Mouse (Mus musculus) hindbrain, embryonic 14.5 days (tissue): ENCODE results near the gene Krtap1-3. TPM values are rescaled to one million over a fixed set of nuclear protein-coding genes. Genes with fewer than 3 reads are reported as not detected.

Experiments used
- ATAC-seq: fragments of 200-750 bp; cut with Nextera tagmentation; 2 replicates; pipeline ENCODE4 v1.8.0; 2017; ENCODE audit warnings: moderate number of reproducible peaks, mild to moderate bottlenecking, moderate TSS enrichment, moderate library complexity; ENCODE audit not compliant: low FRiP score
- DNase-seq: peaks from one replicate; pipeline ENCODE4 v3.0.0-alpha.2; 2015; ENCODE audit warnings: low spot score
- H3K27ac ChIP-seq: fragments of 300-500 bp; sonication (generic); 2 replicates; pipeline ENCODE4 v1.5.1; 2014; ENCODE audit warnings: mild to moderate bottlenecking, moderate library complexity
- H3K27me3 ChIP-seq: fragments of 300-500 bp; sonication (generic); 2 replicates; pipeline ENCODE4 v1.6.1; 2014; ENCODE audit warnings: mild to moderate bottlenecking, low read length, mixed read lengths; ENCODE audit not compliant: control insufficient read depth, insufficient read depth
- H3K36me3 ChIP-seq: fragments of 300-500 bp; sonication (generic); replicated peaks from 2 replicates; pipeline ENCODE4 v1.6.1; 2014; ENCODE audit not compliant: control insufficient read depth, insufficient read depth
- H3K4me1 ChIP-seq: fragments of 300-500 bp; sonication (generic); replicated peaks from 2 replicates; pipeline ENCODE4 v1.6.1; 2014; ENCODE audit warnings: antibody characterized with exemption, low read length, mixed read lengths; ENCODE audit not compliant: control insufficient read depth, insufficient read depth
- H3K4me2 ChIP-seq: fragments of 300-500 bp; sonication (generic); replicated peaks from 2 replicates; pipeline ENCODE4 v1.6.1; 2014; ENCODE audit warnings: mild to moderate bottlenecking, moderate library complexity
- H3K4me3 ChIP-seq: fragments of 300-500 bp; sonication (generic); replicated peaks from 2 replicates; pipeline ENCODE4 v1.5.1; 2014; ENCODE audit warnings: mild to moderate bottlenecking, low read length
- H3K9ac ChIP-seq: fragments of 300-500 bp; sonication (generic); 2 replicates; pipeline ENCODE4 v1.6.1; 2014
- H3K9me3 ChIP-seq: fragments of 300-500 bp; sonication (generic); 2 replicates; pipeline ENCODE4 v1.6.1; 2016; ENCODE audit warnings: low read length; ENCODE audit not compliant: control insufficient read depth
- WGBS: fragments of 180-500 bp; shearing (Covaris S2); extraction: QIAGEN DNeasy Blood & Tissue Kit; methylation state at CpG from one replicate; pipeline ENCODE4 v1.1.7; 2014; 5-methylcytosine and 5-hydroxymethylcytosine counted together
- polyA plus RNA-seq: library from polyadenylated mRNA; unstranded; fragments of >200 nt; fragmentation: Nextera tagmentation; extraction: Ambion mirVana; gene quantifications from 2 replicates; pipeline ENCODE4 v1.2.1, GENCODE M21; 2014

The Krtap1-3 gene
- polyA plus RNA-seq: not detected in 2 replicates

- no peaks in the 10 kb centered on the region for H3K4me1 ChIP-seq
- H3K36me3 ChIP-seq: no peaks in the 10 kb centered on the region
- no peak within 1 kb of the TSS for H3K4me2 ChIP-seq
- DNase-seq (no peak), ATAC-seq (no peak)
- no peak within 1 kb of the TSS for H3K27ac ChIP-seq
- H3K9me3 ChIP-seq: no peaks in the 10 kb centered on the region
- no peaks in the 10 kb centered on the region for H3K27me3 ChIP-seq
- WGBS: 84% methylated on average over 6 of the region's 6 CpGs
- H3K9ac ChIP-seq: no peak within 1 kb of the TSS
- H3K4me3 ChIP-seq: no peak within 1 kb of the TSS
Observed at GRCm38 (mm10) chr11:99590981-99591380, at the start of gene Krtap1-3. Gene Krtap1-3, minus strand, starts transcription at chr11:99591339.

- ATAC-seq (no peak), DNase-seq (no peak)
- 36% methylated on average over 1 of the region's 1 CpGs for WGBS
Observed at GRCm38 (mm10) chr11:99640926-99641325, 49.8 kb upstream of the Krtap1-3 start.

GRCm38 (mm10) chr11:99637086-99637485, 45.9 kb upstream of the Krtap1-3 start:
- no peak overlapping the region for H3K4me2 ChIP-seq
- ATAC-seq: no peak
- H3K9ac ChIP-seq: no peak overlapping the region
- no peak overlapping the region for H3K27ac ChIP-seq
- DNase-seq: no peak
- H3K36me3 ChIP-seq: no peaks in the 10 kb centered on the region
- no peaks in the 10 kb centered on the region for H3K9me3 ChIP-seq
- H3K27me3 ChIP-seq: no peaks in the 10 kb centered on the region
- 87% methylated on average over 1 of the region's 1 CpGs for WGBS
- no peak overlapping the region for H3K4me3 ChIP-seq
- no peaks in the 10 kb centered on the region for H3K4me1 ChIP-seq

More at GRCm38 (mm10) chr11:99640926-99641325, 49.8 kb upstream of the Krtap1-3 start:
- Histone ChIP-seq H3K4me1 (no peaks in the 10 kb centered on the region), H3K4me2 (no peak overlapping the region), H3K9me3 (no peaks in the 10 kb centered on the region), H3K4me3 (no peak overlapping the region), H3K9ac (no peak overlapping the region), H3K36me3 (no peaks in the 10 kb centered on the region), H3K27me3 (no peaks in the 10 kb centered on the region), H3K27ac (no peak overlapping the region)

GRCm38 (mm10) chr11:99634653-99635134, 43.6 kb upstream of the Krtap1-3 start, which contains the start of gene Krtap4-2:
Gene Krtap4-2, minus strand, starts transcription at chr11:99635084.
- Histone ChIP-seq H3K9me3 (no peaks in the 10 kb centered on the region), H3K27me3 (no peaks in the 10 kb centered on the region), H3K4me3 (no peak within 1 kb of the TSS), H3K4me1 (no peaks in the 10 kb centered on the region), H3K27ac (no peak within 1 kb of the TSS), H3K36me3 (no peaks in the 10 kb centered on the region), H3K4me2 (no peak within 1 kb of the TSS), H3K9ac (no peak within 1 kb of the TSS)
- ATAC-seq (no peak), DNase-seq (no peak)
- 41% methylated on average over 8 of the region's 8 CpGs for WGBS

- no peak for ATAC-seq
- DNase-seq: no peak
- 77% methylated on average over 2 of the region's 2 CpGs for WGBS
- no peaks in the 10 kb centered on the region for H3K4me1 ChIP-seq
- H3K36me3 ChIP-seq: no peaks in the 10 kb centered on the region
- H3K9me3 ChIP-seq: no peaks in the 10 kb centered on the region
- H3K4me3 ChIP-seq: no peak overlapping the region
- no peaks in the 10 kb centered on the region for H3K27me3 ChIP-seq
- H3K9ac ChIP-seq: no peak overlapping the region
- no peak overlapping the region for H3K27ac ChIP-seq
- no peak overlapping the region for H3K4me2 ChIP-seq
Observed at GRCm38 (mm10) chr11:99633293-99633692, 42.2 kb upstream of the Krtap1-3 start.

DNA sequence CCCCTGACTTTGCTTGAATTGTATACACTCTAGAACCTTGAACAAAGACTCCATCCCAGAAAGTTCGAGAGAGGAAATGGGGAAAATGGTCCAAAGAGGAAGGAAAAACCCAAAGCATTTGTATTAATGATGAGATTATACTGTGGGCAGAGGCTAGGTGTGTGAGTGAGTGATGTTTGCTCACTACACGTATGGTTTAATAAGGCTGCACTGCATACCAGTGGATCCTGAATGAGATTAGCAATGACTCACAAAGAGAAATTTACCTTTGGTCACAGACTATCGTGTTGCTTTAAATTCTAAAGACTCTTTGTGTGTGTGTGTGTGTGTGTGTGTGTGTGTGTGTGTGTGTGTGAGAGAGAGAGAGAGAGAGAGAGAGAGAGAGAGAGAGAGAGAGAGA, 39.8 kb upstream of the Krtap1-3 start:
- Histone ChIP-seq H3K36me3 (no peaks in the 10 kb centered on the region), H3K4me1 (no peaks in the 10 kb centered on the region), H3K9ac (no peak overlapping the region), H3K27ac (no peak overlapping the region), H3K4me2 (no peak overlapping the region), H3K4me3 (no peak overlapping the region), H3K27me3 (no peaks in the 10 kb centered on the region), H3K9me3 (no peaks in the 10 kb centered on the region)
- DNase-seq (no peak), ATAC-seq (no peak)
- WGBS: 82% methylated on average over 3 of the region's 3 CpGs

DNA sequence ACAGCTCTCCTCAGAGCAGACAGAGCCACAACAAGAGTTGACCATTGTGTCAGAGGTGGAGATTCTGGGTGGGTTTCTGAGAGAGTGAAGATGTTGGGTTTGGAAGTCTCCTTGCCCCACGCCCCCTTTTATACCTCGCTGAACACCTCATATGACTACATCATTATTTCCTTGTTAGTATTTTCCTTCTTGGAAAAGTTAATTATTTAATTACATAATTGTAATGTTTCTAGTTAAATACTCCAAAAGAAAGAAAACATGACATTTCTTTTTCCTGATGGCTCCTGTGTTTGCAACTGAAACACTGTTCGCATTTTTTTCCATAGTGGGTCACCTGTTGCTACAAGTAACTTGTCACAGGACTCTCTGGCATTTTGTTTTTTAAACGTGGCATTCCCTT, 37.0 kb upstream of the Krtap1-3 start, which contains the start of gene Krtap4-1:
Krtap4-1 (minus strand) TSS at position 101 of the 400 bp plus-strand sequence.
- no peaks in the 10 kb centered on the region for H3K27me3 ChIP-seq
- H3K4me3 ChIP-seq: no peak within 1 kb of the TSS
- no peaks in the 10 kb centered on the region for H3K9me3 ChIP-seq
- no peaks in the 10 kb centered on the region for H3K4me1 ChIP-seq
- WGBS: 91% methylated on average over 4 of the region's 4 CpGs
- H3K4me2 ChIP-seq: no peak within 1 kb of the TSS
- ATAC-seq: no peak
- no peaks in the 10 kb centered on the region for H3K36me3 ChIP-seq
- no peak for DNase-seq
- H3K27ac ChIP-seq: no peak within 1 kb of the TSS
- no peak within 1 kb of the TSS for H3K9ac ChIP-seq

DNA sequence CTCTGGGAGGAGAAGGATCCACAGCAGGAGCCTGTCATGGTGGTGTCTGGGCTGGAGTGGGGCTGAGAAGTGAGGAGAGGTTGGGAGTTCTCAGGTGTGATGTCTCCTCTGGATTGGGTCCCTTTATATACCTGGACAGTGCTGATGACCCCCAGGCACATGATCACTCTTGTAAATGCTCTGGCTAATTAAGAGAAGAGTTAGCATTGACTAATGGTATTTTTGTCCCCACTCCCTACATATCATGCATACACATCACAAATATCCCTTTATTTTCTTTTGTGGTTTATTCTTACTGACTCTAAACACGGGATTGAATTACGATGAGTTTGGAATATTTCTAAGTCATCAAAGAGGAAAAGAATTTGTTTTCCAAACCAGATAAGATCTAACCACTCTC, 29.2 kb upstream of the Krtap1-3 start, which contains the start of gene Gm11562:
Gm11562 (minus strand) TSS at position 101 of the 400 bp plus-strand sequence.
- H3K27me3 ChIP-seq: no peaks in the 10 kb centered on the region
- H3K9ac ChIP-seq: no peak within 1 kb of the TSS
- no peaks in the 10 kb centered on the region for H3K9me3 ChIP-seq
- H3K4me2 ChIP-seq: no peak within 1 kb of the TSS
- H3K27ac ChIP-seq: no peak within 1 kb of the TSS
- H3K4me3 ChIP-seq: no peak within 1 kb of the TSS
- WGBS: 91% methylated on average over 2 of the region's 2 CpGs
- DNase-seq: no peak
- no peak for ATAC-seq
- H3K36me3 ChIP-seq: no peaks in the 10 kb centered on the region
- H3K4me1 ChIP-seq: no peaks in the 10 kb centered on the region

- Histone ChIP-seq H3K4me1 (no peaks in the 10 kb centered on the region), H3K27ac (no peak within 1 kb of the TSS), H3K27me3 (no peaks in the 10 kb centered on the region), H3K9me3 (no peaks in the 10 kb centered on the region), H3K4me3 (no peak within 1 kb of the TSS), H3K4me2 (no peak within 1 kb of the TSS), H3K36me3 (no peaks in the 10 kb centered on the region), H3K9ac (no peak within 1 kb of the TSS)
- DNase-seq (no peak), ATAC-seq (no peak)
- WGBS: 66% methylated on average over 3 of the region's 3 CpGs
Observed at GRCm38 (mm10) chr11:99614796-99615363, 23.7 kb upstream of the Krtap1-3 start, which contains the start of gene Krtap2-4. Gene Krtap2-4, minus strand, starts transcription at chr11:99614846.
